Mouse (Mus musculus) liver, adult 2 months (tissue): ENCODE measurements around the gene Tm6sf2. TPM values are rescaled to one million over a fixed set of nuclear protein-coding genes. Genes with fewer than 3 reads are reported as not detected.
A peak's percentile ranks its signal among the peaks of the same experiment; 100 is the strongest.

Experiments
- DNase-seq: peaks from one replicate; pipeline ENCODE4 v3.0.0-alpha.2; 2011; ENCODE audit warnings: low read depth, low spot score; ENCODE audit errors: extremely low read depth
- H3K27ac ChIP-seq: fragments of 200-500 bp; replicated peaks from 2 replicates; pipeline ENCODE4 v1.5.1; 2012; ENCODE audit warnings: low read depth, mild to moderate bottlenecking, control low read depth, inconsistent platforms, low read length; ENCODE audit not compliant: insufficient read depth
- H3K27me3 ChIP-seq: fragments of 200-500 bp; 2 replicates; pipeline ENCODE4 v1.6.1; 2012; ENCODE audit warnings: mild to moderate bottlenecking, moderate library complexity, low read length, inconsistent platforms; ENCODE audit not compliant: control insufficient read depth, insufficient read depth
- H3K36me3 ChIP-seq: fragments of 200-500 bp; 2 replicates; pipeline ENCODE4 v1.6.1; 2012; ENCODE audit warnings: low read length, inconsistent platforms; ENCODE audit not compliant: control insufficient read depth, insufficient read depth
- H3K4me1 ChIP-seq: fragments of 200-500 bp; 2 replicates; pipeline ENCODE4 v1.6.1; 2011; ENCODE audit warnings: low read length; ENCODE audit not compliant: control insufficient read depth, insufficient read depth
- H3K4me3 ChIP-seq: fragments of 200-500 bp; 2 replicates; pipeline ENCODE4 v1.5.1; 2011; ENCODE audit warnings: low read depth, mild to moderate bottlenecking, control low read depth, low read length, moderate library complexity; ENCODE audit not compliant: insufficient read depth
- H3K79me2 ChIP-seq: fragments of 200-500 bp; 2 replicates; pipeline ENCODE4 v1.6.1; 2012; ENCODE audit warnings: inconsistent platforms, mild to moderate bottlenecking, low read length, moderate library complexity; ENCODE audit not compliant: control insufficient read depth, insufficient read depth
- H3K9ac ChIP-seq: fragments of 200-500 bp; 2 replicates; pipeline ENCODE4 v1.6.1; 2012; ENCODE audit warnings: low read depth, mild to moderate bottlenecking, control low read depth, inconsistent platforms, low read length
- CTCF ChIP-seq: fragments of 200-500 bp; IDR thresholded peaks from 2 replicates; pipeline ENCODE4 v1.5.1; 2011; ENCODE audit warnings: low read depth, low read length, control low read depth
- POLR2A ChIP-seq: fragments of 200-500 bp; IDR thresholded peaks from 2 replicates; pipeline ENCODE4 v1.6.1; 2011; ENCODE audit warnings: low read length, control low read depth; ENCODE audit not compliant: insufficient read depth; ENCODE audit errors: extremely low read depth
- WGBS: fragments of 180-500 bp; shearing (Covaris S2); methylation state at CpG from one replicate; pipeline ENCODE4 v1.1.7; 2018; 5-methylcytosine and 5-hydroxymethylcytosine counted together
- polyA plus RNA-seq: library from polyadenylated mRNA; depleted of rRNA; stranded (reverse); fragments of >200 nt; gene quantifications from 2 replicates; pipeline ENCODE4 v1.2.3, GENCODE M21; 2012; rRNA removed
- total RNA-seq: library from RNA; depleted of rRNA; stranded (reverse); fragments of >200 nt; gene quantifications from 2 replicates; pipeline ENCODE4 v1.2.3, GENCODE M21; 2014; rRNA removed

Tm6sf2 gene
- total and polyA plus RNA-seq, 2 experiments, result 43.8 to 152 TPM

DNA sequence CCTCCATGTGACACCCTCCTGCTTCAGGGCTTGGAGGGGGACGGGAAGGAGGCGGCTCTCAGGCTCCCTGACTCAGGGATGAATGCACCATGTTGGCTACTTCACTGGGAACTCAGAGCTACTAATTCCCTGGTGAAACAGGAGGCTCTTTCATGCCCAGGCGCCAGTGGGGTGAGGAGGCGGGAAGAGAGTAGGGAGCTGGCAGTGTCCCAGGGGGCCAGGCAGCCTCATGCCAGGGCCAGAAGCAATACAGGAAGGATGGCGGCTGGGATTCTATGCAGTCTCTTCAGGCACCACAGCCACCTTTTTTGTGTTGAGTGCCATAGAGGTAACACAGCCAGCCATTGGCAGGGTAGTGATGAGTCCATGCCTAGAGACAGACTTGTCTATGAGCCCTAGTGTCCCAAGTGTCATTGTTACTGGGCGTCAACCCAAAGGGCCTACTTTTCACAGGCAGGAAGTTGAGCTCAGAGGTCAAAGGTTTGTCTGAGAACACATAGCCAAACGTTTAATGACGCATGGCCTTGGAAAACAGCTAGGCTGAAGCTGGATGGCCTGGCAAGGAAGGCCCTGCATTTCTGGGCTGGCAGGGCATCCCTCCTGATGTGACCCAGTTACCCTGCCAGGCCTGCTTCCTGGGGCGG lies 56.7 kb downstream of the Tm6sf2 start:
- Histone ChIP-seq H3K9ac (no peak overlapping the region), H3K27ac (peak overlapping the region; percentile 65), H3K79me2 (no peaks in the 10 kb centered on the region; the same call in 1 of the 2 replicates), H3K4me3 (no peak overlapping the region), H3K36me3 (no peaks in the 10 kb centered on the region), H3K27me3 (no peaks in the 10 kb centered on the region), H3K4me1 (peaks cover 21% of the 10 kb centered on the region)
- WGBS, result 23% methylated on average over 9 of the region's 9 CpGs
- TF ChIP-seq POLR2A, result no peak
- TF ChIP-seq CTCF, result no peak
- peak; percentile 100 for DNase-seq

Other genes starting within 250 kb of the Tm6sf2 start
- 0.20 and 0.46 TPM in 2 replicates for gene Pbx4, start 240.4 kb upstream of the Tm6sf2 start, total RNA-seq
- 0.65 and 1.7 TPM in 2 replicates for gene Pbx4, start 240.4 kb upstream of the Tm6sf2 start, polyA plus RNA-seq
- under 0.01 TPM in 1 of 2 replicates, not detected in the other for gene Cilp2, start 185.2 kb upstream of the Tm6sf2 start, total RNA-seq
- gene Cilp2, start 185.2 kb upstream of the Tm6sf2 start, polyA plus RNA-seq, result 0.01 and 0.05 TPM in 2 replicates
- gene Tssk6, start 170.7 kb upstream of the Tm6sf2 start, total RNA-seq, result not detected in 2 replicates
- 0.09 TPM in 1 of 2 replicates, not detected in the other for gene Tssk6, start 170.7 kb upstream of the Tm6sf2 start, polyA plus RNA-seq
- 132 and 141 TPM in 2 replicates for gene Ndufa13, start 170.4 kb upstream of the Tm6sf2 start, total RNA-seq
- 206 and 221 TPM in 2 replicates for gene Ndufa13, start 170.4 kb upstream of the Tm6sf2 start, polyA plus RNA-seq
- gene Yjefn3, start 170.2 kb upstream of the Tm6sf2 start, total RNA-seq, result 0.20 and 0.83 TPM in 2 replicates
- gene Yjefn3, start 170.2 kb upstream of the Tm6sf2 start, polyA plus RNA-seq, result 1.4 and 2.0 TPM in 2 replicates
- 11.2 and 16.8 TPM in 2 replicates for gene Gatad2a, start 76.5 kb upstream of the Tm6sf2 start, total RNA-seq
- 35.0 and 35.5 TPM in 2 replicates for gene Gatad2a, start 76.5 kb upstream of the Tm6sf2 start, polyA plus RNA-seq
- gene Mau2, start 30.2 kb upstream of the Tm6sf2 start, total RNA-seq, result 18.0 and 24.4 TPM in 2 replicates
- 30.1 and 40.5 TPM in 2 replicates for gene Mau2, start 30.2 kb upstream of the Tm6sf2 start, polyA plus RNA-seq
- gene Sugp1, start 30.1 kb upstream of the Tm6sf2 start, total RNA-seq, result 5.1 and 5.6 TPM in 2 replicates
- 5.1 and 5.3 TPM in 2 replicates for gene Sugp1, start 30.1 kb upstream of the Tm6sf2 start, polyA plus RNA-seq
- gene Hapln4, start 10.5 kb downstream of the Tm6sf2 start, total RNA-seq, result 2.2 and 4.2 TPM in 2 replicates
- gene Hapln4, start 10.5 kb downstream of the Tm6sf2 start, polyA plus RNA-seq, result 4.4 and 8.8 TPM in 2 replicates
- gene Ncan, start 47.9 kb downstream of the Tm6sf2 start, total RNA-seq, result under 0.01 TPM in 1 of 2 replicates, not detected in the other
- gene Ncan, start 47.9 kb downstream of the Tm6sf2 start, polyA plus RNA-seq, result not detected in 2 replicates
- gene Nr2c2ap, start 58.4 kb downstream of the Tm6sf2 start, total RNA-seq, result 3.3 and 4.4 TPM in 2 replicates
- gene Nr2c2ap, start 58.4 kb downstream of the Tm6sf2 start, polyA plus RNA-seq, result 15.0 and 16.6 TPM in 2 replicates
- gene Rfxank, start 66.2 kb downstream of the Tm6sf2 start, total RNA-seq, result 9.4 and 13.6 TPM in 2 replicates
- gene Rfxank, start 66.2 kb downstream of the Tm6sf2 start, polyA plus RNA-seq, result 16.0 and 27.8 TPM in 2 replicates
- 20.1 and 20.7 TPM in 2 replicates for gene Borcs8, start 66.6 kb downstream of the Tm6sf2 start, total RNA-seq
- gene Borcs8, start 66.6 kb downstream of the Tm6sf2 start, polyA plus RNA-seq, result 53.4 and 55.0 TPM in 2 replicates
- gene Mef2b, start 66.8 kb downstream of the Tm6sf2 start, total RNA-seq, result 0.09 and 0.34 TPM in 2 replicates
- not detected in 2 replicates for gene Mef2b, start 66.8 kb downstream of the Tm6sf2 start, polyA plus RNA-seq
- 18.3 and 20.4 TPM in 2 replicates for gene Tmem161a, start 99.4 kb downstream of the Tm6sf2 start, total RNA-seq
- gene Tmem161a, start 99.4 kb downstream of the Tm6sf2 start, polyA plus RNA-seq, result 40.4 and 60.4 TPM in 2 replicates
- gene Slc25a42, start 139.4 kb downstream of the Tm6sf2 start, total RNA-seq, result 31.4 and 48.5 TPM in 2 replicates
- gene Slc25a42, start 139.4 kb downstream of the Tm6sf2 start, polyA plus RNA-seq, result 96.9 and 117 TPM in 2 replicates
- gene Sugp2, start 161.3 kb downstream of the Tm6sf2 start, total RNA-seq, result 5.3 and 7.0 TPM in 2 replicates
- 9.7 and 12.4 TPM in 2 replicates for gene Sugp2, start 161.3 kb downstream of the Tm6sf2 start, polyA plus RNA-seq
- gene Armc6, start 161.5 kb downstream of the Tm6sf2 start, total RNA-seq, result 4.4 and 6.2 TPM in 2 replicates
- 9.6 and 11.6 TPM in 2 replicates for gene Armc6, start 161.5 kb downstream of the Tm6sf2 start, polyA plus RNA-seq
- 1.4 and 2.6 TPM in 2 replicates for gene Homer3, start 209.9 kb downstream of the Tm6sf2 start, total RNA-seq
- 3.1 and 3.7 TPM in 2 replicates for gene Homer3, start 209.9 kb downstream of the Tm6sf2 start, polyA plus RNA-seq
- 19.3 and 22.7 TPM in 2 replicates for gene Ddx49, start 229.6 kb downstream of the Tm6sf2 start, total RNA-seq
- 24.4 and 36.5 TPM in 2 replicates for gene Ddx49, start 229.6 kb downstream of the Tm6sf2 start, polyA plus RNA-seq
- 169 and 197 TPM in 2 replicates for gene Cope, start 229.6 kb downstream of the Tm6sf2 start, total RNA-seq
- gene Cope, start 229.6 kb downstream of the Tm6sf2 start, polyA plus RNA-seq, result 327 and 394 TPM in 2 replicates
- not detected in 2 replicates for gene Cers1, start 242.9 kb downstream of the Tm6sf2 start, total RNA-seq
- gene Cers1, start 242.9 kb downstream of the Tm6sf2 start, polyA plus RNA-seq, result 0.04 TPM in 2 replicates